ENCODE assay signal across 11 mouse cellular contexts in the genomic region with DNA sequence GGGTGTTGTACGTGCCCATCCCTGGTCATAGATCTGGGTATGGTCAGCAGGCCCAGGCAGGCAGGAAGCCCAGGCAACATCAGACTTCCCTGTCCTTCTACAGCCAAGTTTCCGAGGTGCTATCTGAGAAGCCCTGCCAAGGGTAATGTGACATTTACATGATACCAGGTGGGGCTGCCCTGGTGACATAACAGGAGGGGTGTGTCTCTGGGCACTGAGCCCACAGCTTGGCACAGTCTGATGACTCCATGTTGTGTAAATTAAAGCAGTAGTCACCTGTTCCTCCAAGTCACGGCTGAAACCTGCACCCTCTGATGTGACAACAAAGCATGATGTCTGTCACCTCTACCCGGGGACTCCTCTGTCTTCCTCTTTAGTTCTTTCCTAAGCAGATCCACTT.
DNase-seq lines count a peak whose midpoint lies in the region; ATAC-seq and TF ChIP-seq lines count a peak whose summit lies in the region.
"Had no signal": no experiment of that assay in that cellular context is flagged by ENCODE, and none has a peak within 500 bp of the region (broad histone marks: within the 10 kb centered on the region; RNA-seq: fewer than 3 reads in every experiment).

No protein-coding gene starts in this region.

- H3K4me3 ChIP-seq in hindbrain, embryonic 16.5 days (ENCODE audit: low read length), result no peak overlapping the region
- no peak overlapping the region for H3K4me3 ChIP-seq in hindbrain, embryonic 10.5 days
- no peak overlapping the region for H3K4me3 ChIP-seq in heart, embryonic 14.5 days (ENCODE audit: control insufficient read depth in 1 of 2, insufficient read depth in 1 of 2, low read depth in 1 of 2, low read length in 2 of 2)
- H3K4me3 ChIP-seq in lung, postnatal 0 days (ENCODE audit: low read depth, low read length), result no peak overlapping the region
- H3K4me3 ChIP-seq: erythroblast, embryonic 14.5 days; megakaryocyte, embryonic 14.5 days had no signal

- TF ChIP-seq CTCF in lung, postnatal 0 days (IDR thresholded peaks at IDR 0.05), result no peak

- no peaks in the 10 kb centered on the region for H3K4me1 ChIP-seq in hindbrain, embryonic 16.5 days (ENCODE audit: control insufficient read depth, insufficient read depth, low read depth, low read length)
- H3K4me1 ChIP-seq in hindbrain, embryonic 10.5 days (replicated peaks), result peaks cover 7% of the 10 kb centered on the region
- H3K4me1 ChIP-seq in heart, embryonic 14.5 days (ENCODE audit: control insufficient read depth in 2 of 2, insufficient read depth in 2 of 2, low read length in 2 of 2), result peaks cover 17 to 35% of the 10 kb centered on the region in 2 experiments
- no peaks in the 10 kb centered on the region for H3K4me1 ChIP-seq in lung, postnatal 0 days (ENCODE audit: insufficient read depth, low read depth, low read length)

- ATAC-seq in hindbrain, embryonic 16.5 days, result 0 out of 2 replicates have a peak, but pooled peaks have one; percentile 31
- peak; percentile 67 for ATAC-seq in heart, embryonic 14.5 days (ENCODE audit: insufficient number of reproducible peaks, insufficient read depth, low FRiP score, low read depth)
- ATAC-seq in lung, postnatal 0 days, result peak; percentile 83

- no peak overlapping the region for H3K4me2 ChIP-seq in hindbrain, embryonic 16.5 days (ENCODE audit: low read length)
- H3K4me2 ChIP-seq in heart, embryonic 14.5 days (ENCODE audit: low read length), result no peak overlapping the region
- no peak overlapping the region for H3K4me2 ChIP-seq in lung, postnatal 0 days (replicated peaks; ENCODE audit: low read depth, low read length)

- WGBS in hindbrain, embryonic 16.5 days, result 68% methylated on average over 4 of the region's 4 CpGs
- WGBS in hindbrain, embryonic 10.5 days, result 77% methylated on average over 4 of the region's 4 CpGs
- WGBS in heart, embryonic 14.5 days, result 48% methylated on average over 4 of the region's 4 CpGs
- WGBS in lung, postnatal 0 days, result 57% methylated on average over 4 of the region's 4 CpGs

- DNase-seq in hindbrain, embryonic 10.5 days (ENCODE audit: low spot score), result no peak
- DNase-seq in cerebellum, adult 9-10 months, result peak; percentile 64
- DNase-seq in lung, postnatal 0 days (ENCODE audit: low spot score), result peak; percentile 51
- no peak for DNase-seq in left cerebral cortex, adult 8-10 months (ENCODE audit: low spot score in 2 of 2)
- DNase-seq in embryo, embryonic 10.5 days (ENCODE audit: low spot score), result no peak
- no peak for DNase-seq in frontal cortex, postnatal 25 days (ENCODE audit: low spot score in 2 of 2)
- DNase-seq: adrenal gland, postnatal 25 days had no signal

- no peak overlapping the region for H3K9ac ChIP-seq in hindbrain, embryonic 16.5 days (ENCODE audit: low read depth, low read length)
- H3K9ac ChIP-seq in heart, embryonic 14.5 days (ENCODE audit: low read length), result no peak overlapping the region
- H3K9ac ChIP-seq in lung, postnatal 0 days (replicated peaks; ENCODE audit: low read depth), result no peak overlapping the region

- no peak overlapping the region for H3K27ac ChIP-seq in hindbrain, embryonic 16.5 days (ENCODE audit: low read depth, low read length)
- no peak overlapping the region for H3K27ac ChIP-seq in hindbrain, embryonic 10.5 days
- no peak overlapping the region; a peak in 2 of 4 replicates for H3K27ac ChIP-seq in heart, embryonic 14.5 days (replicated peaks in 1 of 2; ENCODE audit: control insufficient read depth in 1 of 2, insufficient read depth in 1 of 2, low read depth in 2 of 2, low read length in 2 of 2)
- H3K27ac ChIP-seq in lung, postnatal 0 days (ENCODE audit: low read length), result no peak overlapping the region

- TF ChIP-seq EP300 in lung, postnatal 0 days (IDR thresholded peaks at IDR 0.05), result no peak

- H3K9me3 ChIP-seq in hindbrain, embryonic 16.5 days (ENCODE audit: control insufficient read depth, low read length), result no peaks in the 10 kb centered on the region
- H3K9me3 ChIP-seq in hindbrain, embryonic 10.5 days, result no peaks in the 10 kb centered on the region; the same call in 1 of the 2 replicates
- H3K9me3 ChIP-seq in heart, embryonic 14.5 days (ENCODE audit: control insufficient read depth, low read length), result no peaks in the 10 kb centered on the region
- no peaks in the 10 kb centered on the region for H3K9me3 ChIP-seq in lung, postnatal 0 days (ENCODE audit: low read length)
- H3K9me3 ChIP-seq: megakaryocyte, embryonic 14.5 days had no signal

- H3K27me3 ChIP-seq in hindbrain, embryonic 16.5 days (replicated peaks; ENCODE audit: control insufficient read depth, insufficient read depth, low read length), result no peaks in the 10 kb centered on the region
- H3K27me3 ChIP-seq in hindbrain, embryonic 10.5 days (ENCODE audit: insufficient read depth, poor library complexity, severe bottlenecking), result no peaks in the 10 kb centered on the region
- no peaks in the 10 kb centered on the region for H3K27me3 ChIP-seq in heart, embryonic 14.5 days (ENCODE audit: control insufficient read depth, insufficient read depth, low read length)
- H3K27me3 ChIP-seq in lung, postnatal 0 days (replicated peaks; ENCODE audit: insufficient read depth, low read length), result no peaks in the 10 kb centered on the region

- H3K36me3 ChIP-seq in hindbrain, embryonic 16.5 days (ENCODE audit: control insufficient read depth, insufficient read depth, low read length), result no peaks in the 10 kb centered on the region
- H3K36me3 ChIP-seq in hindbrain, embryonic 10.5 days, result no peaks in the 10 kb centered on the region
- H3K36me3 ChIP-seq in heart, embryonic 14.5 days (ENCODE audit: control insufficient read depth, insufficient read depth, low read length), result no peaks in the 10 kb centered on the region
- no peaks in the 10 kb centered on the region for H3K36me3 ChIP-seq in lung, postnatal 0 days (ENCODE audit: insufficient read depth, low read length)

Comparison
In these comparisons a context has a peak if more than half of its experiments do, and no peak if none do; other contexts are left out.
1. ATAC-seq: peak in every context shown above with its lines; median percentile 83 in lung, postnatal 0 days; 67 in heart, embryonic 14.5 days; 31 in hindbrain, embryonic 16.5 days.
2. DNase-seq: peak in cerebellum, adult 9-10 months (single experiment) and lung, postnatal 0 days (single experiment); none in hindbrain, embryonic 10.5 days (single experiment), left cerebral cortex, adult 8-10 months (0 of 2), embryo, embryonic 10.5 days (single experiment) and frontal cortex, postnatal 25 days (0 of 2).